26 mouse cellular contexts compared by ENCODE assay signal in genomic region chr3:10647975-10648511, GRCm38 (mm10).
"Had no signal": no experiment of that assay in that cellular context is flagged by ENCODE, and none has a peak within 500 bp of the region (broad histone marks: within the 10 kb centered on the region; RNA-seq: fewer than 3 reads in every experiment).

No protein-coding gene starts in this region.

- H3K4me1 ChIP-seq: heart, embryonic 10.5 days; heart, embryonic 12.5 days; hindbrain, embryonic 13.5 days; hindbrain, embryonic 15.5 days; kidney, embryonic 15.5 days; limb, embryonic 13.5 days; limb, embryonic 15.5 days; liver, embryonic 12.5 days had no signal

- H3K36me3 ChIP-seq: heart, embryonic 10.5 days; heart, embryonic 12.5 days; hindbrain, embryonic 13.5 days; hindbrain, embryonic 15.5 days; kidney, embryonic 15.5 days; limb, embryonic 13.5 days; limb, embryonic 15.5 days; liver, embryonic 12.5 days had no signal

- DNase-seq: gastrocnemius, adult 2 months; gastrocnemius, postnatal 10 days; gastrocnemius, postnatal 25 days; heart, adult 2 months; heart, postnatal 10 days; heart, postnatal 36 days; kidney, adult 11 months; kidney, adult 2 months; kidney, adult 9 months; kidney, postnatal 14 days; kidney, postnatal 36 days; layer of hippocampus, adult 9-11 months; layer of hippocampus, postnatal 36 days; left cerebral cortex, postnatal 4 days had no signal

- H3K9me3 ChIP-seq: heart, embryonic 10.5 days; heart, embryonic 12.5 days; hindbrain, embryonic 13.5 days; hindbrain, embryonic 15.5 days; kidney, embryonic 15.5 days; limb, embryonic 13.5 days; limb, embryonic 15.5 days; liver, embryonic 12.5 days had no signal

- H3K9ac ChIP-seq: heart, embryonic 12.5 days; hindbrain, embryonic 13.5 days; hindbrain, embryonic 15.5 days; kidney, embryonic 15.5 days; limb, embryonic 13.5 days; limb, embryonic 15.5 days; liver, embryonic 12.5 days; liver, embryonic 14.5 days had no signal

- H3K4me3 ChIP-seq: gastrocnemius, adult 2 months; heart, adult 2 months; heart, embryonic 10.5 days; heart, embryonic 12.5 days; hindbrain, embryonic 13.5 days; hindbrain, embryonic 15.5 days; kidney, embryonic 15.5 days; limb, embryonic 13.5 days; limb, embryonic 15.5 days; liver, embryonic 12.5 days had no signal

- H3K27ac ChIP-seq: gastrocnemius, adult 2 months; heart, adult 2 months; heart, embryonic 10.5 days; hindbrain, embryonic 13.5 days; hindbrain, embryonic 15.5 days; hindbrain, postnatal 0 days; kidney, embryonic 15.5 days; kidney, postnatal 0 days; limb, embryonic 13.5 days; limb, embryonic 15.5 days; liver, embryonic 12.5 days; liver, embryonic 14.5 days had no signal

- ATAC-seq: hindbrain, postnatal 0 days; intestine, embryonic 16.5 days; liver, embryonic 12.5 days had no signal
